Mouse (Mus musculus) hindbrain, embryonic 15.5 days (tissue): ENCODE results near the gene Add2. TPM values are rescaled to one million over a fixed set of nuclear protein-coding genes. Genes with fewer than 3 reads are reported as not detected.

Source experiments
- ATAC-seq: fragments of 200-750 bp; cut with Nextera tagmentation; 2 replicates; pipeline ENCODE4 v1.8.0; 2017; ENCODE audit warnings: low read depth, moderate number of reproducible peaks, moderate TSS enrichment; ENCODE audit not compliant: low FRiP score
- H3K27ac ChIP-seq: fragments of 300-500 bp; sonication (generic); replicated peaks from 2 replicates; pipeline ENCODE4 v1.5.1; 2015; ENCODE audit warnings: mild to moderate bottlenecking, inconsistent platforms
- H3K27me3 ChIP-seq: fragments of 300-500 bp; sonication (generic); 2 replicates; pipeline ENCODE4 v1.6.1; 2015; ENCODE audit warnings: control low read depth, inconsistent platforms
- H3K36me3 ChIP-seq: fragments of 300-500 bp; sonication (generic); 2 replicates; pipeline ENCODE4 v1.6.1; 2015; ENCODE audit warnings: control low read depth, inconsistent platforms
- H3K4me1 ChIP-seq: fragments of 300-500 bp; sonication (generic); replicated peaks from 2 replicates; pipeline ENCODE4 v1.6.1; 2015; ENCODE audit warnings: control low read depth, inconsistent platforms
- H3K4me2 ChIP-seq: fragments of 300-500 bp; sonication (generic); 2 replicates; pipeline ENCODE4 v1.6.1; 2015; ENCODE audit warnings: moderate library complexity, mild to moderate bottlenecking, inconsistent platforms
- H3K4me3 ChIP-seq: fragments of 300-500 bp; sonication (generic); 2 replicates; pipeline ENCODE4 v1.5.1; 2015; ENCODE audit warnings: mild to moderate bottlenecking, inconsistent platforms
- H3K9ac ChIP-seq: fragments of 300-500 bp; sonication (generic); 2 replicates; pipeline ENCODE4 v1.6.1; 2015; ENCODE audit warnings: inconsistent platforms
- H3K9me3 ChIP-seq: fragments of 300-500 bp; sonication (generic); 2 replicates; pipeline ENCODE4 v1.6.1; 2016; ENCODE audit warnings: control low read depth, inconsistent platforms
- WGBS: fragments of 180-500 bp; shearing (Covaris S2); methylation state at CpG from one replicate; pipeline ENCODE4 v1.1.7; 2015; 5-methylcytosine and 5-hydroxymethylcytosine counted together
- polyA plus RNA-seq: library from polyadenylated mRNA; unstranded; fragments of >200 nt; fragmentation: Nextera tagmentation; extraction: Ambion mirVana; gene quantifications from 2 replicates; pipeline ENCODE4 v1.2.1, GENCODE M21; 2015

Gene Add2
- polyA plus RNA-seq, 1 experiment from 2014 or later, result 149 TPM

DNA sequence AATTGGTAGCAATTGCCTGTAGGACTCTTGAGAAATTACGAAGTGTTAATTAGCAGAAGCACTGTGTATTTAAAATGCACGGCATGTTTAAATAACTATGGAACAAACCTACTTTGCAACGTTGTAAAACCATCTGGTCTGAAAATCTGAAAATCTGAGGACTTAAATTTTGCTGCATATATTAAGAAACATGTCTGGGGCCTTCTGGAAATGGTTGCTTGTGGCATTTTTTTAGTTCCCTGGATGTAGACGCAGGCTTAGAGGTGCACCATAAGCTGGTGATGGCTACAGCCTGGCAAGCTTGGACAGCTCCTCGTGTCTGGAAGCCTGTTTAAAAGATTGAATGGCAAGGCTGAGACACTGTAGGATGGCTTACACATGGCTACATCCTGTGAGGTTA is 40.5 kb downstream of the Add2 start:
- H3K27ac ChIP-seq, result peak overlapping the region; percentile 54; the same call in 1 of the 2 replicates
- WGBS, result 55% methylated on average over 5 of the region's 5 CpGs

DNA sequence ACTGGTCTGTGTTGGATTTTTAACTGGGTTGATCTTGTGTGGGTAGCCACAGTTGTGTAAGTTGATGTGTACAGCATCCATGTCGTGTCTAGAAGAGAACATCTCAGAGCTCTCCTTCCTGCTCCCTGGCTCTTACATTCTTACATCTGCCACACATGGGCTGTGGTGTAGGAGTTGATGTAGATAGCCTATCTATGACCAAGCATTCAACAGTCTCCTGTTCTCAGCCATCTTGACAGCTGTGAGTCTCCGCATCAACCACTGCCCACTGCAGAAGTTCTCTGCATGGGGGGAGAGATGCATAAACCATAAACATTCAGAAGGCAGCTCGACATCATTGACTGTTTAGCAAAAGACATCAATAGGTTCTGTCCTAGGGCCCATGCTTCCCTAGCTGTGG is 41.4 kb downstream of the Add2 start:
- whole genome bisulfite sequencing, result 78% methylated on average over 3 of the region's 3 CpGs
- Histone ChIP-seq H3K4me2 (no peak overlapping the region), H3K9me3 (no peaks in the 10 kb centered on the region), H3K4me1 (peaks cover 71% of the 10 kb centered on the region), H3K4me3 (no peak overlapping the region), H3K9ac (no peak overlapping the region), H3K27ac (0 out of 2 replicates have a peak overlapping the region, but pooled peaks have one; percentile 13), H3K27me3 (no peaks in the 10 kb centered on the region), H3K36me3 (no peaks in the 10 kb centered on the region)
- ATAC-seq, result no peak

More for the DNA sequence above, 40.5 kb downstream of the Add2 start:
- no peak for ATAC-seq
- Histone ChIP-seq H3K9ac (no peak overlapping the region), H3K27me3 (no peaks in the 10 kb centered on the region), H3K4me3 (no peak overlapping the region), H3K4me1 (peaks cover 74% of the 10 kb centered on the region), H3K4me2 (no peak overlapping the region), H3K36me3 (no peaks in the 10 kb centered on the region), H3K9me3 (no peaks in the 10 kb centered on the region)

DNA sequence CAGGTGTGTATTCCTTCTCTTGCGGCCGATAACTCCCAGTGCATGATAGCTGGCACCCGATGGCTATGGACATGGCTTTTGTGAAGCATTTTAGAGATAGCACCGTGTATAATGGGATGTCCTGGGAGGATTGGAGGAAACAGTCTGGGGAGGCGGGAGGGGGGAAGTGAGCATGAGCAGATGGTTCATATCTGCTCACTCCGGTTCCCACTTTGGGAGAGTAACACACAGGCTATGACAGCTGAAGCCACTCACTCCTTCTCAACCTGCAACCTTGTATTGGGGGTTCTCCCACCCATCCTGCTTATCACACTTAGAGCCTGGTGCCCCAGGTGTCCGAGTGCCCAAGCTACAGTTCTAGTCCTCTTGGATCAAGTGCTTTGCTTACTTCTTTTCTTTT is 41.8 kb downstream of the Add2 start:
- no peaks in the 10 kb centered on the region for H3K9me3 ChIP-seq
- no peak for ATAC-seq
- no peaks in the 10 kb centered on the region for H3K36me3 ChIP-seq
- peaks cover 71% of the 10 kb centered on the region for H3K4me1 ChIP-seq
- 0 out of 2 replicates have a peak overlapping the region, but pooled peaks have one; percentile 13 for H3K27ac ChIP-seq
- 57% methylated on average over 7 of the region's 7 CpGs for WGBS
- no peak overlapping the region for H3K4me3 ChIP-seq
- H3K27me3 ChIP-seq, result no peaks in the 10 kb centered on the region
- no peak overlapping the region for H3K4me2 ChIP-seq
- no peak overlapping the region for H3K9ac ChIP-seq

DNA sequence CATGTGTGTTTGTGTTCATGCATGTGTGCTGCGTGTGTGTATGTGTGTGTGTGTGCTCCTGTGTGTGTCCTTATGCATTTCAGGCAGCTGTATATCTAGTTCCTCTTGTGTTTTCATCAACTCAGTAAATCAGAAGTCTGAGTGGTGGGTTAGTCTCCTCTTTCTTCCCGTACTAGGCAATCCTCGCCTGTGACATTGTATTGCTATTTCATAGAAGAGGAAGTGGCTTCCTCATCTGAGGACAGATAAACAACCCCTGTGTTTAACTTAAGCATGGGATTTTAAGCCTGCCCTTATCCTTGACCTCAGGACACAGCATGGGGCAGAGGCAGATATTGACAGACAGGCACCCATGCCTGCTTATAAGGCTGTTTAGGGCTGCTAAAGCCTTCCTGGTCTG is 45.4 kb downstream of the Add2 start:
- no peak overlapping the region for H3K4me2 ChIP-seq
- no peak overlapping the region for H3K4me3 ChIP-seq
- H3K27me3 ChIP-seq, result no peaks in the 10 kb centered on the region
- no peaks in the 10 kb centered on the region for H3K36me3 ChIP-seq
- no peaks in the 10 kb centered on the region for H3K9me3 ChIP-seq
- no peak overlapping the region for H3K27ac ChIP-seq
- no peak for ATAC-seq
- 82% methylated on average over 3 of the region's 3 CpGs for WGBS
- peaks cover 47% of the 10 kb centered on the region for H3K4me1 ChIP-seq
- no peak overlapping the region for H3K9ac ChIP-seq

DNA sequence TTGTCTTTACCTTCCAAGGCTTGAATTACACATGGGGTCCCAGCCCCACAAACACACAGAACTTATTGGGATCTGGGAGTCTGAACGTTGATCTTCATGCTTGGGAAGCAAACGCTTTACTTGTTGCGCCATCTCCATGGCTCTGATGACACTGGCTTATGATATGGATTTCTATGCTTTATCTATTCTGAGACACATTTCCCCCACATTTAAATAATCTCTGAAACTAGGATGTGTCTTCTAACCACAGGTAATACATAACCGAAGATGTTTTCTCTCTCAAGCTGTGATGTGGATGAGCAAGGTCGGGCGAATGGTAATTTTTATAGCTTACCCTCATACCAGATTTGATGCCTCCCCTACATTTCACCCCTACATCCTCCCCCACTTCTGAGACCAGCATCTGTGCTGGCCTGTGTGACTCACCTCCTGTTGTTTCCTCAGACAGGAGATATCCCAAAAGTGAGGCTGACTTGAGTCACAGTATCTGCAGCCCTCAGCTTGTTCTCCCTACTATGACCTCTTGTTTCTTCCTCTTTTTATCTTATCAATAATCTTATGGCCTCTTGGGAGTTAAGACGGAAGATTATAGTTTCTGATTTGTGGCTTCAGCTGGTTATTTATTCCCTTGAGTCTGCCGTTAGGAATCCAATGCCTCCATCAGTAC is 46.2 kb downstream of the Add2 start:
- H3K9me3 ChIP-seq, result no peaks in the 10 kb centered on the region
- no peak overlapping the region for H3K4me3 ChIP-seq
- peaks cover 39% of the 10 kb centered on the region for H3K4me1 ChIP-seq
- no peak overlapping the region for H3K9ac ChIP-seq
- no peak overlapping the region for H3K4me2 ChIP-seq
- no peaks in the 10 kb centered on the region for H3K27me3 ChIP-seq
- H3K27ac ChIP-seq, result no peak overlapping the region
- no peak for ATAC-seq
- no peaks in the 10 kb centered on the region for H3K36me3 ChIP-seq
- WGBS, result 77% methylated on average over 8 of the region's 8 CpGs

DNA sequence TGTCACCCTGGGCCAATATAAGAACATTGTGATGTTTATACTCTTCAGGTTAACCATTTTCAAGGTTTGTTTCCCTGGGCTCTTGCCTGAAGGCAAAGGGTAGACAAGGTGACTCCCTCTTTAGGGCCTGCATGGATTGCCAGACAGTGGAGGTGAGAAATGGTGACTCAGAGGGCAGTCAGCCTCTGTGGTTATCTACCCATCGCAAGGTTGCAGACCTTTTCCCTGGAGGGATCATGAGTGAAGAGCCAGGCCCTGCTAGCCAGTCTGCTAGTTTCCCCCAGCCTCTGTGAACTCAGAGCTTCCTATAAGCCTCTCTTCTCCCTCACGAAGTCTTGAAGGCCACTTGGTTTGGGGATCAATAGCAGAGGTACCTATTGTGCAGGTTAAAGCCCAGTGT is 48.0 kb downstream of the Add2 start:
- Histone ChIP-seq H3K27ac (no peak overlapping the region), H3K4me1 (peaks cover 25% of the 10 kb centered on the region; the same call in 1 of the 2 replicates), H3K27me3 (no peaks in the 10 kb centered on the region), H3K4me3 (no peak overlapping the region), H3K9me3 (no peaks in the 10 kb centered on the region), H3K4me2 (no peak overlapping the region), H3K36me3 (no peaks in the 10 kb centered on the region), H3K9ac (no peak overlapping the region)
- 77% methylated on average over 2 of the region's 2 CpGs for WGBS
- no peak for ATAC-seq

DNA sequence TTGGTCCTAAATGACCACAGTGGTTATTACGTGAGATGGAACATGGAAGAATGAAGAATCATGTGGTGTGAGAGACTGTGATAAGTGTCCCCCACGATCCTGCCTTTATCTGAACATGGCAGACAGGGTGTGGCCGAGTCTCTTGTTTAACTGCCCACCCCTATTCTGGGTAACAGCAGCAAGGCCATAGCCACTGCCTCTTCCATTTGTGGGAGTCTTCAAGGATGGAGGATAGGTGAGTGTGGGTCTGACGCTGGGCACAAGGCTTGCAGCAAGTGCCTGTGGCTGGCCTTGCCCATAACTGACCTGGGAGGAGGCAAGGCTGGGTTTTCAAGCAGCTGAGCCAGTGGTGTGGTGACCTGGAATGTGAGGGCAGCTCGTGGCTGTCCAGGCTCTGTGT is 49.4 kb downstream of the Add2 start:
- no peaks in the 10 kb centered on the region for H3K9me3 ChIP-seq
- H3K9ac ChIP-seq, result no peak overlapping the region
- WGBS, result 84% methylated on average over 5 of the region's 5 CpGs
- no peaks in the 10 kb centered on the region for H3K27me3 ChIP-seq
- H3K27ac ChIP-seq, result no peak overlapping the region
- ATAC-seq, result no peak
- H3K4me3 ChIP-seq, result no peak overlapping the region
- no peak overlapping the region for H3K4me2 ChIP-seq
- H3K36me3 ChIP-seq, result no peaks in the 10 kb centered on the region
- peaks cover 19% of the 10 kb centered on the region; the same call in 1 of the 2 replicates for H3K4me1 ChIP-seq

DNA sequence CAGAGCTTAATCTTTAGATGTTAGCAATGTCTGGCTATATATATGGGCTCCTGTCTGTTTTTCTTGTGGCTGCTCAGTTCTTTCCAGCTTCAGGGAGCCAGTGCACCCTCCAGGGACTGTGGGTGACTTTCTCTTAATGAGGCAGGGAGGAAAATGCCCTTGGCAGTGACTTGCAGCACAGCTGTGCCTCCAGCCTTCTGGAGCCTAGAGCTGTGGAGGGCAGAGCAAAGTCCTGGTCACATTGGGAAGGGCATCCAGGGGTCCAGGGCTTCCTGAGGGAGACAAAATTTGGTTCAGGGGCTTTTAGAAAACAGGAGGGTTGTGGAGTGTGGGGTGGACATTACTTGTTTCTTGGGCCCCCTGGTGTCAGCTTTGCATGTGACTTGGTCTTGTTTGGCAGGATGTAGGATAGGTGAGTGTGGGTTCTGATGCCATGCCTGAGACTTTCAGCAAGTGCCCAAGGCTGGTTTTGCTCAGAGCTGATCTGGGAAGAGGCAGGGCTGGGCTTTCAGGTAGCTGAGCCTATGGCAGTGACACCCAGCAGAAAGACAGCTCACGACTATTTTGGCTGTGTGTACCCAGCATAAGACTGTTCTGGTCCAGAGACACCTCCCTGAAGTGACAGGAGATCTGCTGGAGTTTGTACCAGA is 50.0 kb downstream of the Add2 start:
- Histone ChIP-seq H3K4me2 (no peak overlapping the region), H3K27ac (no peak overlapping the region), H3K4me3 (no peak overlapping the region), H3K27me3 (no peaks in the 10 kb centered on the region), H3K4me1 (peaks cover 19% of the 10 kb centered on the region; the same call in 1 of the 2 replicates), H3K36me3 (no peaks in the 10 kb centered on the region; the same call in 1 of the 2 replicates), H3K9ac (no peak overlapping the region), H3K9me3 (no peaks in the 10 kb centered on the region)
- WGBS, result 88% methylated on average over 1 of the region's 1 CpGs
- no peak for ATAC-seq

DNA sequence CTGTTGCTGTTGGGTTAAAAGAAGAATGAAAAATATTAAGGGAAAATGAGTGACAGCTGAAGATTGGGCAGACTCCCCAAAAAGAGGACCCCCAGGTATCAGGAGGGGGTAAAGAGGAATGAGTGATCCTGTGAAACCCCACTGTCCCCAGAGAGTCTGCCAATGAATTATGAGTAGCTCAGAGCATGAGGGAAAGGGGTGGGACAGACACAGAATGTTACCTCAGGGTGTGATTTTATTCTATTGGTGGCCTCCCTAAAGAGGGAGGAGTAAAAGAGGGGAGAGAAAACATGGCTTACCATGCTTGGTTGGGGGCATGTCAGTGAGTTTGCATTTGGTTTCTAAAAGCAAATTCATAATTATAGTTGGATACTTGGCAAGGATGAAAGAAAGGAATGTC is 50.8 kb downstream of the Add2 start:
- Histone ChIP-seq H3K9ac (no peak overlapping the region), H3K27ac (no peak overlapping the region)

DNA sequence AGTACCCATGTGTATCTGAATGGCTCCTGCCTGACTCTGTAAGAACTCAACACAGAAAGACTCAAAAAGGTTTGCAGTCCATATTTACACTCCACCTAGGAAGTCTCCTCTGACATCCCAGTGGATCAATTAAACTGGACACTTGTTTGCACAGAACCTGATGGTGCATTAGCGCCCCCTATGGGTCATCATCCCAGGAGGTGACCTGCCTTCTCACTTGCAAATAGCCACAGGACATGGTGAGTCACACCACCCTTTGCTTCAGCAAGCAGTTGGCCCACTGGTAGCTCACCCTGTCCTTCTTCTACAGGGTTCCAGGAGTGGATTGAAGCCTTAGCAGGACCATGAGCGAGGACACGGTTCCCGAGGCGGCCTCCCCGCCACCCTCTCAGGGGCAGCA is 57.0 kb downstream of the Add2 start:
- H3K4me3 ChIP-seq, result no peak overlapping the region
- peaks cover 13% of the 10 kb centered on the region for H3K36me3 ChIP-seq
- no peak overlapping the region for H3K27ac ChIP-seq
- H3K9ac ChIP-seq, result no peak overlapping the region
- no peak for ATAC-seq
- H3K4me1 ChIP-seq, result peaks cover 14% of the 10 kb centered on the region
- no peak overlapping the region for H3K4me2 ChIP-seq
- H3K27me3 ChIP-seq, result no peaks in the 10 kb centered on the region
- H3K9me3 ChIP-seq, result no peaks in the 10 kb centered on the region
- WGBS, result 74% methylated on average over 6 of the region's 6 CpGs

More for the DNA sequence above, 50.8 kb downstream of the Add2 start:
- Histone ChIP-seq H3K4me1 (peaks cover 19% of the 10 kb centered on the region; the same call in 1 of the 2 replicates), H3K4me3 (no peak overlapping the region), H3K27me3 (no peaks in the 10 kb centered on the region), H3K4me2 (no peak overlapping the region), H3K9me3 (no peaks in the 10 kb centered on the region), H3K36me3 (peaks cover 5% of the 10 kb centered on the region; the same call in 1 of the 2 replicates)
- no peak for ATAC-seq

DNA sequence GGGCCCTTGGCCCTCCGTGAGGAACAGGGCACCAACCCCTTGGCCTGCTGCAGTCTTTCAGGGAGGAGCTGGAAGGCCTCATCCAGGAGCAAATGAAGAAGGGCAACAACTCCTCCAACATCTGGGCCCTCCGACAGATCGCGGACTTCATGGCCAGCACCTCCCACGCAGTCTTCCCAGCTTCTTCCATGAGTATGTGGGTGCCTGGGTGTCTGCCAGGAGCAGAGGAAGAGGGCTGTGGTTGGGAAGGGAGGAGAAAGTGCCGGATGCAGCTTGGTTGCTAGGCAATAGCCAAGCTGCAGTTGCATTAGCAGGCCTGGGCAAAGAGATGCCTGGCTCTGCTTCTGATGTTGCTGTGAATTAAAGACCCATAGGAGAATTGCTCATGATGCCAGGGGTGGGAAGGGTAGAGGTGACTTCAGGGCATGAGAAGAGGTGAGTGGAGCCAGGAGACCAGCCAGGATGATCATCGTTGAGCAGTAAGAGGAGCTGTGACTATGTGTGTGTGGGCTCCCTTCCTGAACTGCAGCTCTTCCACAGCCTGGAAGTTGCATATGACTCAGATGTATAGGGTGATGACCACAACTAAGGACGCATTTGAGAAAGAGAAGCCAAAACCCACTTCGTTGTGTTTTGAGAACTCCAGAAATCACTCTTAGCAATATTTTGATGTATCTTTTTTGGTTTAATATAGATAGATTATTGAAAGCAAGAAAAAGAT is 58.5 kb downstream of the Add2 start:
- peak overlapping the region; percentile 67 for H3K27ac ChIP-seq
- WGBS, result 70% methylated on average over 9 of the region's 9 CpGs
- peaks cover 14% of the 10 kb centered on the region for H3K4me1 ChIP-seq
- H3K9ac ChIP-seq, result 0 out of 2 replicates have a peak overlapping the region, but pooled peaks have one; percentile 0
- no peak overlapping the region for H3K4me2 ChIP-seq
- H3K27me3 ChIP-seq, result no peaks in the 10 kb centered on the region
- no peaks in the 10 kb centered on the region for H3K9me3 ChIP-seq
- H3K36me3 ChIP-seq, result peaks cover 13% of the 10 kb centered on the region
- H3K4me3 ChIP-seq, result no peak overlapping the region
- 0 out of 2 replicates have a peak, but pooled peaks have one; percentile 43 for ATAC-seq

DNA sequence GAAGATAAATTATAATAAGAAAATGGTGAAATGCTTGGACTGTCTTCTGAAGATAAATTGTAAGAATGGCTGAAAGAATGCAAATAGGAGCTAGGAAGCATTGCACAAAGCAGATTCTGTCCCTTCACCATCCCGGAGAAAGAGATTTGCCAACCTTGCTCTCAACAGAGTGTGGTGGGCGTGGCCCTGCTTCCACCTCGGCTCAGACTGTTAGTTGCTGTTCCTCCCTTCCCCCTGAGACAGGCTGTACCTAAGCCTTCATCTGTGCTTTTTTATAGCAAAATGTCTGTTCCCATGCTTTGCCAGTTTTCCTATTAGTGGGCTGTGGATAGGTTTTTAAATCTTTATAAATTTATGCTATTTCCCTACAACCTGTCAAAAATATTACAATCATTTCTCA is 59.3 kb downstream of the Add2 start:
- WGBS, result 35% methylated on average over 3 of the region's 3 CpGs
- Histone ChIP-seq H3K9ac (no peak overlapping the region; the same call in 1 of the 2 replicates), H3K9me3 (no peaks in the 10 kb centered on the region), H3K4me1 (peaks cover 14% of the 10 kb centered on the region), H3K36me3 (peaks cover 17% of the 10 kb centered on the region), H3K27me3 (no peaks in the 10 kb centered on the region), H3K4me2 (no peak overlapping the region), H3K27ac (peak overlapping the region; percentile 25; the same call in 1 of the 2 replicates), H3K4me3 (no peak overlapping the region)
- ATAC-seq, result no peak
